Mouse (Mus musculus): Measurements from ENCODE around the gene Trdn.
A peak's percentile ranks its signal among the peaks of the same experiment; 100 is the strongest.

Trdn gene

GRCm38 (mm10) chr10:33080254-33080653 lies at the start of gene Trdn:
Gene Trdn, plus strand, starts transcription at chr10:33080554.
- DNase-seq: no peak

DNA sequence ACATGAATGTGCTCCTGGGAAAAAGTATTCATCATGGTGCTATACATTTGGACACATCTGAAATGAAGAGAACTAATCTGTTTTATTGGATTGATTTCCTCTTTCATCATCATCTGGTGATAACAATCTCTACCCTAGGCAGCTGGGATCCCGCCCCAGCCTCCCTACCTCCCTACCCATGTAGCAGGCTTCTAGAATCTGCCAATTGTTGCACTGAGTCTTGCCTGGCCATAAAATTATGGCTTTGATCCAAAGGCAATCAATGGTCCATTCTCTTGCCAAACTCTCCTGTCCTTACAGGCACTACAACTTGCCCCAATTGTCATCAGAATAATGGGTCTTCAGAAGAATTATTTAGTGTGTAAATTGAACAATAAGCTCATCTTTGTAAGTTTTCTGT lies 19.6 kb upstream of the Trdn start:
- no peak for DNase-seq

DNA sequence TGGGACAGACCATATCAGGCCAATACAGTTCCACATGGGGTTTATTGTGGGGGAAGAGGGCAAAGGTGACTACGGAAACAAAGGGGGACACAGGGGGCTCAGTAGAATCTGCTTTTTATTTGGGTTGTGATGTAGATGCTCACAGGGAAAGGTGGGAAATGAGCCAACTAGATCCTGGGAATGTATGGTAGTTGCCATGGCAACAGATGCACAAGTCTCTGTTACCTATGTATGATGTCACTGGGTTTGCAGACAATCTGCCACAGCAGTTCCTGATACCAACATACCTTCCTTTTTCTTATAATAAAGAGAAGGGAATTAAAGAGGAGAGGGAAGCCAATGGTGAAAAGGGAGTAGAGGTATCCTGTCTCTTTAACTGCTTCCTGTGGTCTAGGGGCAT lies 14.8 kb upstream of the Trdn start:
- no peak for DNase-seq

- no peak for DNase-seq
These were observed 7.2 kb upstream of the Trdn start for GRCm38 (mm10) chr10:33073126-33073525.

GRCm38 (mm10) chr10:33082151-33082844 lies 1.9 kb downstream of the Trdn start:
- no peak for DNase-seq

- no peak for DNase-seq
These were observed 2.7 kb downstream of the Trdn start for GRCm38 (mm10) chr10:33082961-33083626.

DNA sequence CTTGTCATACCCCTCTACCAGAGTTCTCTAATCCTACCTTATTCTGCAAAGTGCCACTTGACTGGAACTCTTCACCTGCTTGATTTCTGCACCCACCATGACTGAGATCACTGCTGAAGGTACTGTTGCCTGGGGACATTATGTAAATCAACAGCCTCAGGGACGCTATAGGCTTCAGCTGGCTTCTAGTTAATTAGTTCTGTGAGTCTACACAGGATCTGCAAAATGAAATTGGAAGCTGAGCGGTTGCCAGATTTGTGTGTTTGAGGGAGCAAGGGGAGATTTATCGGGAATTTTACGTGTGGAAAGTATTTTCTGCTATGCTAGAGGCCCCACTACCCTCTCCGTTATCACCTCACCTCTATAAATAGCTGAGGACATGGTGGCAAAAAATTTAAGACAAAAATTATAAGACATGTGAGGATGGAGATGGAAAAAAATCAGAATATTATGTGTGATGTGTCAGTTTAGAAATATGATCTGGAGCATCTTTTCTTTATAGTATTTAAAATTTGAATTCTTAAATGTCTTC lies 3.3 kb downstream of the Trdn start:
- no peak for DNase-seq

- no peak for DNase-seq
These were observed 8.0 kb downstream of the Trdn start for GRCm38 (mm10) chr10:33088403-33088802.

DNA sequence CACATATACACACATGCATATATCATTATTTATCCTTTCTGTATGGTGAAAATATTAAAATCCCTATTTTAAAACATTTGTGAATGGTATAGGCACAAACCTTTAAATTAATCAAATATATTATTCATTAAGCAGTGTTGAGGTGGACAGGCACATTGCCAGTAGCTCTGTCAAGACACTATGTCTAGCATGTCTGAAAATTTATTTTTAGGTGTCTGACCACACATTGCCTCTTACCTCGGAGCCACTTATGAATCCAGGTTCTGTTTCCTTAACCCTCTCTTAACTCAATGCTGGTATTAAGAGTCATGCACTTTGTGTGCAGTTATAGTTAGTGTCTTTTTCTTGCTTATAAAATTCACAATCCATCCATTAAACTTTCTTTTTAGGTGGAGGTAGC lies 12.0 kb downstream of the Trdn start:
- DNase-seq: no peak

DNA sequence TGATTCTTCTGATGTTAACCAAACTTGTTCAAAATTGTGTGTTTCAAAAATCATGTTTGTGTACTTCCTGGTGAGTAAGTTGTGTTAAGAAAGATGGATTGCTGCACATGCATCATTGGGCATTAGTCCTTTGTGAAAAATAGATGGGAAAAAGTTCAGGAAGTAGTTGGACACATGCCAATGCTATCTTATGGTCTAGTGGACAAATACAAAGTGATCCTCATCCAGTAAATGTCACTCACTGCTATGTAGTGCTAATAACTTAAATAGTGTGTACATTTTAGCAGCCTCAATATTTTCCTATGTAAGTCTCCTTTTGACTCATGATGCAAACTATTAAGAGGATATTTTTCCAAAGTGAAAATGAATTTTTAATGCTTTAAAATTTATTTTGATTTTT lies 27.6 kb downstream of the Trdn start:
- no peak for DNase-seq

GRCm38 (mm10) chr10:33123028-33123427 lies 42.7 kb downstream of the Trdn start:
- DNase-seq: no peak

- no peak for DNase-seq
These were observed 64.6 kb downstream of the Trdn start for GRCm38 (mm10) chr10:33144911-33145310.

GRCm38 (mm10) chr10:33179731-33180631 lies 99.6 kb downstream of the Trdn start:
- DNase-seq: no peak

- no peak for DNase-seq
These were observed 108.7 kb downstream of the Trdn start for GRCm38 (mm10) chr10:33189031-33189430.

DNA sequence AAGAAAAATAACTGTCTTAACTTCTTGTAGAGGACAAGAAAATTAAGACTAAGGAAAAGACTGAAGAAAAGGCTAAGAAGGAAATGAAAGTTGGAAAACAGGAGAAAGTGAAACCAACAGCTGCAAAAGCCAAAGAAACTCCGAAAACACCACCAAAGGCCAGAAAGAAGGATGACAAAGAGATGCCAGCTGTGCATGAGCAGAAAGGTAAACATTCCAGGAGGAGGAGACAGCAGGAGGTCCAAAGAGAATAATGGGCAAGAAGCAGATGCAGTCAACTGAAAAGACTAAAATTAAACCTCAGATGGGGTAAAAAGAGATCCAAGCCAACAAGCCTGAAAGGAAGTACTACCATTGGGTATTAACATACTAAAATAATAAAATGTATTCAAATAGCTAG lies 115.6 kb downstream of the Trdn start:
- DNase-seq: no peak

GRCm38 (mm10) chr10:33198257-33198656 lies 117.9 kb downstream of the Trdn start:
- no peak for DNase-seq

- no peak for DNase-seq
These were observed 130.1 kb downstream of the Trdn start for GRCm38 (mm10) chr10:33210411-33210810.

GRCm38 (mm10) chr10:33253911-33254310 lies 173.6 kb downstream of the Trdn start:
- no peak for DNase-seq

GRCm38 (mm10) chr10:33256202-33256601 lies 175.8 kb downstream of the Trdn start:
- DNase-seq: no peak

DNA sequence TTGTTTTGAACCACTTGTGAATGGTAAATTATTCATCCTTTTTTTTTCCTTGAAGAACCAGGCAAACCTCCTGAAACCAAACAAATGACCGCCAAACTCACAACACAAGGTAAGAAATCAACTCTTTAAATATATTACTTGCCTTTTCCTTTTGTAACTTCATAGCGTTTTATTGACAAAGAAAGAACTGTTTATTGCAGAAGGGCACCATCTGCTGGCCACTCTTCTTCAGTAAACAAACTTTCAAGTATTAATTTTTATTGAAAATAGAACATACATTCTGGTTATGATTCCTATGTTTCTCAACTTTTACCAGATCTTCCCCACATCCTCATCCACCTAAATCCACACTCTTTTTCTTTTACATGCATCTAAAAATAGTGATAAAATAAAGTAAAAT lies 224.6 kb downstream of the Trdn start:
- peak; percentile 2 for DNase-seq

DNA sequence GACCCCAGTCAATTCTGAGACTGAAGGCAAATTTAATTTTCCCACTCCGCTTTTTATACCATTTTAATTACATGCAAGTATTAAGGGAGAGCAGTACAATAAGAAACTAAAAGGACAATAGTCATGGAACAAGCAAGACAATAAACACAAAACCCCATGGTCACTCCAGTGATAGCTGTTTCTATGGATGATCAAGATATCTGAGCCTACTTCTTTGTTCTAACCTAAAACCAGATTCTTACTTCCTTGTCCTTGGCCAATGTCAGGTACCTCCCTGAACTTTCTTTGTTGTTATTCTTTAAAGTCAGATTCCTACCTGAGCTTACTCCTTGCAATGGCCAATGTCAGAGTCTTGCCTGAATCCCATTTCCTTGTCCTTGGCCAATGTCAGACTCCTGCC lies 272.7 kb downstream of the Trdn start:
- no peak for DNase-seq

GRCm38 (mm10) chr10:33366521-33366920 lies 286.2 kb downstream of the Trdn start:
- no peak for DNase-seq

DNA sequence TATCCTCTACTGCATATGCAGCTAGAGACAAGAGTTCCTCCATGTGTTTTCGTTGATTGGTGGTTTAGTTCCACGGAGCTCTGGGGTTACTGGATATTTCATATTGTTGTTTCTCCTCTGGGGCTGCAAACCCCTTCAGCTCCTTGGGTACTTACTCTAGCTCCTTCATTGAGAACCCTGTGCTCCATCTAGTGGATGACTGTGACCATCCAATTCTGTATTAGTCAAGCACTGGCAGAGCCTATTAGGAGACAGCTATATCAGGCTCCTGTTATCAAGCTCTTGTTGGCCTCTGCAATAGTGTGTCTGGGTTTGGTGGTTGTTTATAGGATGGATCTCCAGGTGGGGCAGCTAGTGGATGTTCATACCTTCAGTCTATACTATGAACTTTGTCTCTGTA lies 290.2 kb downstream of the Trdn start:
- no peak for DNase-seq
